Mouse (Mus musculus): ENCODE measurements around the gene Lilra6. TPM values are rescaled to one million over a fixed set of nuclear protein-coding genes. Genes with fewer than 3 reads are reported as not detected.

The Lilra6 gene
- polyA plus RNA-seq (2014; fragmentation: Illumina TruSeq; extraction: RNeasy Lipid Tissue Mini Kit (QIAGEN cat#74804); ENCODE audit: low replicate concordance): 0.52 TPM

GRCm38 (mm10) chr7:3915387-3915786 lies at the start of gene Lilra6:
TSS of gene Lilra6 (minus strand) at chr7:3915503.

DNA sequence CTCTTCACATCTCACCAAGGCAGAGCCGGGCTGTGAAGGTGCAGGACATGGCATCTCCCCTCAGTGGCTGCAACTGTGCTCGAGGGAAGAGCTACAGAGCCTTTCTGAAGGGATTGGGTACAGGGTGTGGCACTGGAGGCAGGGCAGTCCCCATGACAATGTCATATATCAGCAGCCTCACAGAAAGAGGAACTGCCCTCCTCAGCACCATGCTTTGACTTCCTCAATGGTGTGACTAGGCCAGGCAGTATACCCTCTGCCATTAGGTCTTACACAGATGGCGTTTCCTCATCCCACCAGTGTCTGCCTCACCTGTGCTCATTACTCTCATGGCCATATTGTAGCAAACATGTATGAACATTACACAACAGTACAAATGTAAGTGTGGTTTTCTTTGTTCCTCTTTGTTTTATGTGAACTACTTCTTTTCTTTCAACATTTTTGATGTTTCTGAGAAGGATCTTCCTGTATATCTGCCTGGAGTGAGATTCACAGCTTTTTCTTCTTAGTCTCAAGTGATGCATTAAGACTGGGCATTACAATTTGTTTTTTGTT lies 17.2 kb downstream of the Lilra6 start, which contains the start of gene Gm14548:
Gene Gm14548 (minus strand): TSS at position 85 of the 555 bp plus-strand sequence.

Other genes starting within 250 kb of the Lilra6 start
- gene Leng1, start 249.7 kb downstream of the Lilra6 start, polyA plus RNA-seq (2014; fragmentation: Illumina TruSeq; extraction: RNeasy Lipid Tissue Mini Kit (QIAGEN cat#74804); ENCODE audit: low replicate concordance): 5.8 TPM
- gene Tmc4, start 237.9 kb downstream of the Lilra6 start, polyA plus RNA-seq (2014; fragmentation: Illumina TruSeq; extraction: RNeasy Lipid Tissue Mini Kit (QIAGEN cat#74804); ENCODE audit: low replicate concordance): 95.7 TPM
- 5.3 TPM for gene Tsen34, start 222.6 kb downstream of the Lilra6 start, polyA plus RNA-seq (2014; fragmentation: Illumina TruSeq; extraction: RNeasy Lipid Tissue Mini Kit (QIAGEN cat#74804); ENCODE audit: low replicate concordance)
- 42.7 TPM for gene Mboat7, start 222.0 kb downstream of the Lilra6 start, polyA plus RNA-seq (2014; fragmentation: Illumina TruSeq; extraction: RNeasy Lipid Tissue Mini Kit (QIAGEN cat#74804); ENCODE audit: low replicate concordance)
- gene Rps9, start 211.5 kb downstream of the Lilra6 start, polyA plus RNA-seq (2014; fragmentation: Illumina TruSeq; extraction: RNeasy Lipid Tissue Mini Kit (QIAGEN cat#74804); ENCODE audit: low replicate concordance): 14.3 TPM
- gene Pirb, start 195.1 kb downstream of the Lilra6 start, polyA plus RNA-seq (2014; fragmentation: Illumina TruSeq; extraction: RNeasy Lipid Tissue Mini Kit (QIAGEN cat#74804); ENCODE audit: low replicate concordance): 4.3 TPM
- gene Gm15448, start 89.8 kb downstream of the Lilra6 start, polyA plus RNA-seq (2014; fragmentation: Illumina TruSeq; extraction: RNeasy Lipid Tissue Mini Kit (QIAGEN cat#74804); ENCODE audit: low replicate concordance): not detected
- gene Pira2, start 70.5 kb downstream of the Lilra6 start, polyA plus RNA-seq (2014; fragmentation: Illumina TruSeq; extraction: RNeasy Lipid Tissue Mini Kit (QIAGEN cat#74804); ENCODE audit: low replicate concordance): 2.0 TPM
- not detected for gene Gm14548, start 17.4 kb downstream of the Lilra6 start, polyA plus RNA-seq (2014; fragmentation: Illumina TruSeq; extraction: RNeasy Lipid Tissue Mini Kit (QIAGEN cat#74804); ENCODE audit: low replicate concordance)
- gene Lair1, start 147.7 kb upstream of the Lilra6 start, polyA plus RNA-seq (2014; fragmentation: Illumina TruSeq; extraction: RNeasy Lipid Tissue Mini Kit (QIAGEN cat#74804); ENCODE audit: low replicate concordance): 17.9 TPM
- 5.9 TPM for gene Ttyh1, start 203.9 kb upstream of the Lilra6 start, polyA plus RNA-seq (2014; fragmentation: Illumina TruSeq; extraction: RNeasy Lipid Tissue Mini Kit (QIAGEN cat#74804); ENCODE audit: low replicate concordance)
- 27.0 TPM for gene Leng8, start 221.5 kb upstream of the Lilra6 start, polyA plus RNA-seq (2014; fragmentation: Illumina TruSeq; extraction: RNeasy Lipid Tissue Mini Kit (QIAGEN cat#74804); ENCODE audit: low replicate concordance)
- gene Leng9, start 234.9 kb upstream of the Lilra6 start, polyA plus RNA-seq (2014; fragmentation: Illumina TruSeq; extraction: RNeasy Lipid Tissue Mini Kit (QIAGEN cat#74804); ENCODE audit: low replicate concordance): 3.0 TPM
- 1.0 TPM for gene Cdc42ep5, start 249.4 kb upstream of the Lilra6 start, polyA plus RNA-seq (2014; fragmentation: Illumina TruSeq; extraction: RNeasy Lipid Tissue Mini Kit (QIAGEN cat#74804); ENCODE audit: low replicate concordance)

Data from small intestine, adult 10 weeks (tissue).